Mouse (Mus musculus) kidney, adult 18-20 months (tissue): ENCODE results near the gene Map3k1.

ENCODE experiments used
- DNase-seq: peaks from one replicate; pipeline ENCODE4 v3.0.0; 2021

Gene Map3k1

DNA sequence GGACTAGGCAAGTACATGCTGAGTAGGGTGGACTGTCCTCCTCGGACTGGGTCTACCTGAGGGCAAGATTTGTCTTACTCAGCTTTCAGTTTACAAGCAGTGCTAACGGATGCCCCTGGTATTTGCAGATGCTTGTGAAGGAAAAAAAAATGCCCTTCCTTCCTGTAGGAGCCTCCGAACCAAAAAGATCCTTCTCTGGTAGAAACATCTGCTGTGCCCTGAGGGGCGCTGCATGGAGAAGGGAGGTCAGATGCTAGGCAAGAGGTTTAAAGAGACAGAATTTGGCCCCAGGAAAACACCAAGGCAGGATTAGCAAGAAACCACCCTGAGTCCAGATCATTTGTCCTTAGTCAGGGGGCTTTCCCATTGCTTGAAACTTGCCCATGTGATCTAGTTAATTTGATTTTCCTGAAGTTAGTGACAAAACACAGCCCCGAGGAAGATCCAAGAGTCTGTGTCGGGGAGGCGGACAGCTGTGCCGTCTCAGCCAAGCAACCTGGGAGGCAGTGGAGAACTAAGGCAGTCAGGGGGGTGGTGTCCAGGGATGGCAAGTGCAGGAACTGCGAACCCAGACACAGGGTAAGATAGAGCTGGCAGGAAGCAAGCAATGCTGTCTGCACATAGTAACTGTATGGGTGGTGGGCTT lies 19.2 kb downstream of the Map3k1 start:
- DNase-seq = no peak

DNA sequence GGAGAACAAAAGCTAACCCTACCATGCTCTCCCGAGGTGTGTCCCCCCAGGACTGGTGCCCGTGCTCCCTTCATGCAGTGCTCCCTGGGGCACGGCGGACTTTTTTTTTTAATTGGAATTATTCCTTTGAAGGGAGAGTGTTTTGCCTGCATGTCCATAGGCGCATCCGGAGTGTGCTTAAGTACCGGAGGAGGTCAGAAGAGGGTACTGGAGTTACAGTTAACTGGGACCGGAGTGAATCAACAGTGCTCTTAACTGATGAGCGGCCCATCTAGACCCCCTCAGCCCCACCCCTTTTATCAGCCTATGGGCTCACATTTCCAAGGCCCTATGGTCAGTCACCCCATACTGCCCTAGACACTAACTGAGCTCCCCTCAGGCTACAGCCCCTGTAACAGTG lies 19.9 kb downstream of the Map3k1 start:
- no peak for DNase-seq

DNA sequence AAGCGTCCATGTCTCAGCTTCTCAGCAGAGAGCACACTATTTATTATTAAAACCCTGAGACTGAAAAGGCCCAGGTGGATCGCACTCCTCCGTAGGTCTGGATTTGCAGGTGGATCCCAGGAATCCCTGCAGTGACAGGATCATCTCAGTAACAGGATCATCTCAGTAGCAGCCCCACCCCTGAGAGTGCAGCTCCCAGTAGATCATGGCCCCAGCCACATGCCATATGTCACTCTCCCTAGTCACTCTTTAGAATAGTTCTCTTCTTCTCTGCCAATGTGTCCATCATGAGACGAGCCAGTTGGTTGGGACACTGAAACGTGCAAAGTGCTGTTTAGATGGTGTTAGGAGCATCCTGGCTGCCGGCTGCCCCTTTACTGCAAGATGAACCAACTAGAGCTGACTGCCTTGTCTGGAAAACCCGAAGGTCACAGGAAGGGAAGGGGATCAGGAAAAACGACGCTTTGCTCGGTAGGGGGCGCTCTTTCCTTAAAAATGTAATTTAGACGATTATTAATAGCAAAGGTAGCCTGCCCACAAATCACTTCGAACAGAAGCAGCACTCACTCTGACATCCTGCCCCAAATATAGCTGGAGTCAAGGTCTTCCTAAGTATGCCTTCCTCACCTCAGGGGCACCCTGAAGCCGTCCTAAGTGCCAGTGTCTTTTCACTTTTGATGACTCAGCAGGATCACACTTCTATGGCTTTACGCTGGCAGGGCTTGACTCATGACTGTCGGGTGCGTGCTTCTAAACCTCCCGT lies 20.8 kb downstream of the Map3k1 start:
- DNase-seq = peak; percentile 88

DNA sequence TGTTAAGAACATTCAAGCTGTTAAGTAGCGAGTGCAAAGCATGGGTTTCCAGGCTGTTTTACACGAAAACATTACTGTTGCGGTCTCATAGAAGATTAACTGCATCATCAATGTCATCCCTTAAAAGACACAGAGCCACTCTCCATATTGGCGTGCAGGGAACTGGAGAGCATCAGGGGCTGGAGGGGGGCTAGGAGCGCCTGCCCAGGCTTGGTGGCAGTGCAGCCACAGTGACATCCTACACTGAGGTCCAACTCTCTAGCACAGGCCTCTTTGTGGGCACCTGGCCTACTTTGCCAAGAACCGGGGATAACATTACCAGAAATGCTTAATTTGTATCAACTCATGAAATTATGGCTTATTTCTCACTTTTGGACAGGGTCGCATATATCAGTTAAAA lies 22.2 kb downstream of the Map3k1 start:
- DNase-seq = no peak

DNA sequence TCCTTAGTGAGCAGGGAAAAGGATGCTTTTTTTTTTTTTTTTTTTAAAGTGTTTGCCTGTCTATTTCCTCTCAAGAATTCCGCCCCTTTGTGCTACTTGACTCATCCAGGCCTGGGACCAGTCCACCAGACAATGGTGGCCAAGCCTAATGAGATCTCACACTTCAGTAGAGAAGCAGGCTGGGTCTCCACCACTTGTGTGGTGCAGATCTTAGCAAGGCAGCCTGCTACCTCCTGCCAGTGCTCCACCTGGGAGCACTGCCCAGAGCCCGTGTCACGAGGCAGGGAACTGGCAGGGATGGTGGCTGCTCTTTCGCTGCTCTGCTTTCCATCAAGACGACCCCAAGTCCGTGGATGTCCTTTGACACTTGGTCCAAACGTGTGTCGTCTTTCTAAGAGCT lies 25.3 kb downstream of the Map3k1 start:
- DNase-seq = no peak

DNA sequence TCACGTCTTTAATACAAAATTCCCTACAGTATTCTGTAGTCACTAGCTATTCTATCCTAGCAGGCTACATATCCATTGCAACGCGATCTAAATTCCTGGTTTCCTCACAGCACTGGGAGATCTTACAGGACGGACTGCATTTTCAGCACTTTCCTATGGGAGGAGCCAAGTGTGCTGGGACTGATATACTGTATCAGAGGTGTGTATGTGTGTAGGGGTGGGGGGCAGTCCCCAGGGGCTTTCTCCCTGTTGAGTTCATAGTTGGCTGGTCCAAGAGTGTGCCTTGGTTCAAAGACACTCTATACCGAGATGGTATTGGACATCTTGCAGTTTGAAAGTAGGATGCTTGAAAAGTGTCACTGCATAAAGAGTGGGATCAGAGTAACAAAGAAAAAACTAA lies 29.3 kb downstream of the Map3k1 start:
- no peak for DNase-seq

DNA sequence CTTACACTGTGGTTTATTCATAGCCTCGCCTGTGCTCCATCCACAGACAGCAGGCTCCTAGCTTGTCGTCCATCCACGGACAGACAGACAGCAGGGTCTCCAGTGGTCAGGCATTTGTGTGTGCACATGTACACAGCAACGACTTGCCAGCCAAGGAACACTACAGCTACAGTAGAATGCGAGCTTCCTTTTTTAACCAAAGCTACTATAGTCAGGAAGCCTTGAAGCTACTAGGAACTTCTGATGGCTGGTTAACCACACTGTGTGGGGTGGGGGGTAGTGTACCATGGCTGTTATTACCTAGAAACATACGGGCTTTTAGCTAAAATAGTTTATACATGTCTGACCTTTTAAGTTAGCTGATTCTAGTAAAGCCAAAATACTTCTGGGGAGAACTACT lies 30.2 kb downstream of the Map3k1 start:
- no peak for DNase-seq

DNA sequence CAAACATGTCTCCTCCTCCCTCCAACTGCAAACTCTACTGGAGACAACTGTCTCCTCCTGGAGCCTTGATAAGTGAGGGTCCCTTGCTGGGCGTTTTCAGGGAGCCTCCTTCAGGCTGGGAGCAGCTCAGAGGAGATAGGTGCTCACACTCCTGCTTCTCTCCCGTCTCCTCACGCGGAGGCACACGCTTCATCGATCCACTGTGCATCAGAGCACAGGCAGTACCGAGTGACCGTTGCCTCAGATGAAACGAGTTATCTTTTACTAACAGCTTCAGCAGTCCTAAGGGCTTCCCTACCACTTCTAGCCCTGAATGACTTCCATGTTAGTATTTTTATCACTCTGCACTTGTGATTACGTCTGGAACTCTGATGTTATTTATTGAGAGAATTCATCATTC lies 30.9 kb downstream of the Map3k1 start:
- DNase-seq = no peak

DNA sequence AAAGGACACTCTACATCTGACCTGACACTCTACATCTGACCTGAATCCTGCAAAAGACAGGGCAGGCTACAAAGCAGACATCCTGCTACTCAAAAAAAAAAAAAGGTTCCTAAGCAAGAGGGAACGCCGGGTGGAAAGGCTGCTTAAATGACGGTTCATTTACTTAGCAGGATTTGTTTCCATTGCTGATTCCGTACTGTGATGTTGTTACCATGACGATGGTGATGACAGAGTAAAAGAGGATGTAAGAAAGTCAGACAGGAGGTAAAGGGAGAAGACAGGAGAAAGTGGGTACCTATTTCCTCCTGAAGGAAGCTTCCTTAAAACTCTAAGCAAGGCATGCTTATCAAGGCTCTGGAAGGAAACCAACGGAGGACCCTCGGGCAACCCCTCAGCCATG lies 31.6 kb downstream of the Map3k1 start:
- no peak for DNase-seq

DNA sequence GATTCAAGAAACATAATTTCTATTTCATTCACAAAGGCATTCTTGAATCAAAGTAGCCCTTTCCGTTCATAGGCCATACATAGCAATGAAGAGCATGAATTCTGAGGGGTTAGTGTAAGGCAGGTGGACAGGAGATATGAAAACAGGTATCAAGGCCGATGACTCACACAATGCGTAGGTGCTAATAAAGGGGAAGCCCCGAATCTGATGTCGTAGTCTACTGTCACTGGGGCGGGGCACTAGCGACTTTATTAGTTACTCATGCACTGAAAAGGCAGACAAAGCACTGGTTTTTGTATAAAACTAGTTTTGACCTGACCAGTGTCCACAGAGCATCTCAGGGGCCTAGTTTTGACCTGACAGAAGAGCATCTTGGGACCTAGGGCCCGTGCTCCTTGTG lies 36.7 kb downstream of the Map3k1 start:
- DNase-seq = no peak

DNA sequence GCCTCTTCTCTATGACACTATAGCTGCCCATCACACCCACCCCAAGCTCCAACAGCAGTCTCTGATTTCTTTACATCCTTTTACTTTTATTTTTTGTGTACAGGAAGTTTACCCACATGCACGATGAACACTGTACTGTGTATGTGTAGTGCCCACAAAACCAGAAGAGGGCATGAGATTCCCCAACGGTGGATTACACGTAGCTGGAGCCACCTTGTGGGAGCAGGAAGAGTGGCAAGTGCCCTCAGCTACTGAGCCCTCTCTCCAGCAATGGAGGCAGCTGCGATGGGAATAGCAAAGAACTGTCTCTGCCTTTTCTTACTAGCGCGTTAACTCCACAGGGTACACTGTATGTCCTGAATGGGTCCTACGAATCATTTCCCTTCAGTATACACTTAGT lies 37.6 kb downstream of the Map3k1 start:
- no peak for DNase-seq

DNA sequence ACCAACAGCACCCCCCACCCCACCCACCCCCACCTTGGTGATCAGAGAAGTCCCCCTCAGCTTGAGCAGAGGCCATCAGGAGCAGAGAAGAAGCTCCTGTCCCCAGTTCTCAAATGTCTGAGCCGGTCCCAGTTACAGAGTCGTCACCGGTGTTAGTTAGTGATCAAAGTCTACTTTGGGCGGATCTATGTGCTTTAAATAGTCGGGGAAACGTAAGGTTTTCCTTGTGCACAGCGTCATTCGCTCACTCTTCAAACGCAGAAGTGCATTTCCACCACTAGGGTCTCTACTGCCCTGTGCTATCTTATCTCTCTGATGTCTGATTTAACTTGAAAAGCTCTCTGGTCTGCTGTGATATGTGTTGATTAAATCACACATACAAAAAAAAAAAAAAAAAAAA lies 38.0 kb downstream of the Map3k1 start:
- no peak for DNase-seq

DNA sequence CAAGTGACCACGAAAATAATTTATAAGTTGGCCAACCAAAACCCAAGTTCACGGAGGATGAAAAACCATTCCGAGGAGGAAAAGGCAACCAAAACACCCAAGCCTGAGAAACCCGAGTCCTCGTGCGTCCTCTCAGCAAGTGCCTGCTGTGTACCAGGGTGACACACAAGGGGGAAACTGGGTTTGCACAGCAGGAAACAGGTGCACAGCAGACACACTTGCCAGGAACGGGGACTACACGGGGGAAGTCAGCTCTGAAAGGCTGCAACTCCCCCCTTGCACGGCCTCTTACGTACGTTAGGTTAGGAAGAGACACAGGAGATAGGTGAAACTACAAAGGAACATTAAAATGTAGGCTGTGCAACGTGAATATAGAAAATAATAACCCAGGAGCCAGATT lies 46.3 kb downstream of the Map3k1 start:
- DNase-seq = no peak

DNA sequence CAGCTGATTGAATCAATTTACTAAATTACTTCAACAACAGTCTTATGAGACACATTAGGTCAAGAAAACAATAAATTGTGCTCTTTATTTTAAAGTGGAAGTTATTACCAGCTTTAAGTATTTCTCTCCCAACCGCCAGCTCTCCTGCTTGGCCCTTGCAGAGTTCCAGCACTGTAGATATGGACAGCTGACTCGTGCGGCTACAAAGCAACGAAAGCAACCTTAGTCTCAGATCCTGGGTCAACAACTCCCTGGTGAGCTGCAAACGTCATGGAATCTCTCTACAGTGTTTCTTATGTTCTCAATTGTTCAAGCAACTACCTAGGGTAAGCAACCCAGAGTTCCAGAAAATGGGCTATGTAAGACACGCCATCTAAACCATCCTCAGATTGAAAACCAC lies 51.8 kb downstream of the Map3k1 start:
- no peak for DNase-seq

DNA sequence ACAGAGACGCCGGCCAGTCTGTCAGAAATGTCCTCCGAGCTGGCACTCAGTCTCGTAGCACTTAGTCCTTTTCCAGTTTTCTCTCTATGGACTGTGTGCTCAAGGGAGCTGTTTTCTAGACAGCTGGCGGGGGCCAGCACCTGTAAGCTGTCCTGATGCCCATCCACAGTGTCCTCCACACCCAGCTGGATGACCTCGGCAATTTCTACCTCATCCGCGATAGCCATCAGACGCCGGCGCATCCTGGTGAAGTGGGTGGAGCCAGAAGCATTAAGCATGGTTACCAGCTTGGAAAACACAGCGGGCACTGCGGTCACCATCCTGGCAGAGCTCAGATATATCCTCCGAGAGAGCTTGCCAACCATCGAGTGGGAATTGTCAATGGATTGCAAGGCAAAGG lies 52.9 kb downstream of the Map3k1 start:
- DNase-seq = no peak

DNA sequence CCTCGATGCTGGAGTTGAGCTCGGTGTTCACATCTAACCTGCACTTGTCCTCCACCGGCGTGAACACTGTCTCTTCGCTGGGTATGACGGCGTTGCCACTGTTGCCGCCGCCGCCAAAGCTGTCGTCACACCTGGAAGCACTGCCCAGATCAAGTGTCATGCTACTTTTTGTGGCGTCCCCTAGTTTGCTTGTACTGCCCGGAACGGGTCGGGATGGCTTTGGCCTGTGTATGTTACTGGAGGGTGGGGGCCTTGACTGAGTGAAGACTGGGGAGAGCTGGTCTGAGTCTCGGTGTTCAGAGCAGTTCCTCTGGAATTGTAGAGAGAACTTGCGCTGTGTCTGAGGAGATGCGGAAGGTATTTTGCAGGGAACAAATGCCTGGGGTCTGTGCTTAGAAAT lies 53.4 kb downstream of the Map3k1 start:
- DNase-seq = peak; percentile 2

DNA sequence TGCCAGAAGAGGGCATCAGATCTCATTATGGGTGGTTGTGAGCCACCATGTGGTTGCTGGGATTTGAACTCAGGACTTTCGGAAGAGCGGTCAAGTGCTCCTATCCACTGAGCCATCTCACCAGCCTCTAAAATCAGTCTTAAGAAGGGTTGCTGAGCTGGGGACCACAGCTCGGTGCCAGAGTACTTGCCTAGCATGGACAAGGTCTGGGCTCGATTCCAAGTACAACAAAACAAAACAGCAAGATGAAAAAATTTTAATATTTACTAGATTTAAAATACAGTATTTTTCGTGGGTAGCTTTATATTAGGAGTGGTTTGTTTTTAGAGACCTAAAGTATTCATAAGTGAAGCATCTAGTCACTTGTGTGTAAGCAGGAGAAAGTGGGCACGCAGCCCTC lies 55.5 kb downstream of the Map3k1 start:
- peak; percentile 1 for DNase-seq

DNA sequence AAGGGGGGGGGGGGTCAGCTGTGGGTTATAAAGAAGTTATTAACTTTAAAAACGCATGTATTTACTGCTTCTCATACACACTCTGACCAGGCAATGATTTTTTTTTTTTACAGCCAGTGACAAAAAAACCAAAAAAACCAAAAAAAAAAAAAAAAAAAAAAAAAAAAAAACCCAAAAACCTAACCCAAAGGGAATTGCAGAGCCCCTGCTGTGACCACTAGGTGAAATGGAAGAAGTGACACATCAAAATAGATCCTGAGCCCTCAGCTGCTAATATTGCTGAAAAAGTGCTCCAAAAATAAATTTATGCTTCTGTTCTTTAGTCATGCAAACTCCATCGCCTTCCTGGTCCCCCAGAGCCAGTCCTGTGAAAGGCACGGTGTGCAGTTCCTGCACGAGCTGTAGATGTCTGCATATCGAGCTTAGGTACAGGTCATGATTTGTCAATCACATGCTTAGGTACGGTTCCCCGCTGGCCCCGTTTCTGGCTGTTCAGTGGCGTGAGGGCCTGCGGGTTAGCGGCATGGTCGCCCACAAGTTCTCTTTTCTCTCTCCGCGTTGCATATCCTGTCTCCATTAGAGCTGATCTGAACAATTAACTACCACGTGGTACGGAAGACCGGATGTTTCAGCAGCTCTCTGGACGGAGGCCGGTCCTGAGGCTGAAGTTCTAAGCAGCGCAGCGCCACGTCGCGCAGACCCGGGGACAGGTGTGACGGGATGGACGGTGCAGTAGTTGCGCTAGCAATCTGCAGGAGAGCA lies 60.3 kb downstream of the Map3k1 start:
- DNase-seq = no peak

DNA sequence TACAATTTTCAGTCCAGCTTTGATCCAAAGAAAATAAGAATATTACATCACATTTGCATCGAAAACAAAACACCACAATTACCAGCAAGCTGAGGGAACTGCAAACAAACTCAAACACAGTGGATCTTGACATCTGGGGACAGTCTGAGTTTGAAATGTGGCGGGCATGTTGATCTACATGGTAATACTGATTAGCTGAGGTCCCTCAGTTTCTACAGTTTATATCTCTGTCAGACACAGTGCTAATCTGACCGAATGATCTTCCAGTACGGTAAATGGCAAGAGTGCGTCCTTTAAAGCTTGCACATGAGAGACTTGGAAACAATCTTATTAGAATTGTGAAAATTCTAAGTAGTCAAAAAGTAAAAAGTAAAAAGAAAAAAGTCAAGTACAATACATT lies 62.0 kb downstream of the Map3k1 start:
- DNase-seq = no peak

DNA sequence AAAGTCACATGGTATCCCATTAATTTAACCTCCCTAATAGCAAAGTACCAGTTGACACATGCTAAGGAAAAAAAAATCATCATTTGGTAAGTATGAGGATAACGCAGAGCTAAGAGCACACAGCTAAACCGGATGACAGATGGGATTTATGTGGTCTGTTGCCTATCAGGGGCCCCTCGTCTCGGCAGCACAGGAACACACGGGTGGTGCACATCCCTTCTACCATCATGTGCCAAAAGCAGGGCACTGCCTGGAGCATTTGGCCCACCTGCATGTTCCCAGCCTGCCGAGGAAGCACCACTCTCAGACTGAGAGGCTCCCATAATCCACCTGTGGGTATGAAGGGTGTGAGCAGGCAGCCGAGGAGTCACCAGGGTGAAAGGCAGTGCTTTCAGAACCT lies 63.6 kb downstream of the Map3k1 start:
- no peak for DNase-seq

DNA sequence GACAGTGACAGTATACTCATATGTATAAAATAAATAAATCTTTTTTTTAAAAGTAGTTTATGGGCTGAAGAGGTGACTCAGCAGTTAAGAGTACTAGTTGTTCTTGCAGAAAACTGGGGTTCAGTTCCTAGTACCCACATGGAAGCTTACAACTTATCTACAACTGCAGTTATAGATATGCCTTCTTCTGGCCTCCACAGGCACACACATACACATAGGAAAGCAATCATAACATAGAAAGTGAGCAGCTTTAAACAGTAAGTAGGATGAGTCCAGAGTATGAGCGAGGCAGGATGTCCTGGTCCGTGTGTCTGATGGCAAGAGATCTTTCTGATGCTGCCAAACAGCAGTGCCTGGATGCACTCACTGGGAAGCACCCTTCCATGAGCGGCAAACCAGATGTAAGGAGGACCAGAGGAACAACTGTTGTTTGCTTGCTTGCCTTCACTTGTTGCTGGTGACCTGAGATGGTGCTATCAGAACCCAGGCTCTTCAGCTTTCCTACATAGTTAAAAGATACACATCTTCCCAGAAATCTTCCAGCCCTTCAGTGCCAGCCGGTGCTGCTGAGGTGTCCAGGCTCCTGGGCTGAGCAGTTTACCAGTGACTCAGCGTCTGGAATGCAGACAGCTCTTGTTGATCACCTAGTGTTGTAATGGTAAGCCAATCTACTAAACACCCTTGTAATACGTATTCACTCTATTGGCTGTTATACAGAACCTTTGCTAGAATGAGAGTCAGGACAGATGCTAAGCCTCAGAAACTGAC lies 64.4 kb downstream of the Map3k1 start:
- DNase-seq = no peak

DNA sequence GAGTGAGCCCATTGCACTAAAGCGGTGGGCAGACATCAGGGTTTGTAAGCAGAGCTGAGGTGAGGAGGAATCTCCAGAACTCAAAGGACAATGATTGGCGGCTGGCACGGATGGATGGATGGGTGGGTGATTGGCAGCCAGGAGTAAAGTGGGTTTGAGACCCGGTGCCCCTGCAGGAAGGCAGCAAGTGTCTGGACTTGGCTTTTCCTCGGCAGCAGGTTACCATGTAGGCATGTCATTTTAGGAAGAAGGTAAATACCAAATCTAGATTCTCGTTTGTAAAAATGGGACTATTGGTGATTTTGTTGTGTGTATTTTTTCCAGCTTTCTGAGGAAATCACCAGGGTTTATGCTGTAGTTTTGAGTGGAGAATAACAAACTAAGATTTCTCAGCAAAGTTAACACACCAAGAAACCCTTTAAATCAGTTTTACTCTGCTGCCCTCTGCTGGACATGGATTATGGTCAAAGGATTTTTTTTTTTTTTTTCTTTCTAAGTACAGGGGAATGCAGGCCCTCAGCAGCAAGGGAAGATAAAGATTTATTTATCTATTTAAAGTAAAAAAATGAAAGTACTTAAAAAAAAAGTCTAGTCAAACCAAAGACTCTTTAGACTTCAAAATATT lies 66.7 kb downstream of the Map3k1 start:
- DNase-seq = no peak
